Mouse (Mus musculus) embryonic facial prominence, embryonic 15.5 days (tissue): ENCODE measurements around the gene Malrd1. TPM values are rescaled to one million over a fixed set of nuclear protein-coding genes. Genes with fewer than 3 reads are reported as not detected.
"Not testable (repeated sequence)": the region's sequence is repeated elsewhere in the genome, so short reads cannot be mapped to it uniquely, and the experiment has no call there.

Source experiments
- ATAC-seq: fragments of 200-750 bp; cut with Nextera tagmentation; 2 replicates; pipeline ENCODE4 v1.8.0; 2017; ENCODE audit warnings: low read depth, moderate TSS enrichment; ENCODE audit not compliant: insufficient number of reproducible peaks, low FRiP score, low TSS enrichment
- H3K27ac ChIP-seq: fragments of 300-500 bp; sonication (generic); replicated peaks from 2 replicates; pipeline ENCODE4 v1.5.1; 2015; ENCODE audit warnings: mild to moderate bottlenecking, inconsistent platforms
- H3K27me3 ChIP-seq: fragments of 300-500 bp; sonication (generic); 2 replicates; pipeline ENCODE4 v1.6.1; 2015; ENCODE audit warnings: inconsistent platforms
- H3K36me3 ChIP-seq: fragments of 300-500 bp; sonication (generic); 2 replicates; pipeline ENCODE4 v1.6.1; 2015; ENCODE audit warnings: mild to moderate bottlenecking, inconsistent platforms
- H3K4me1 ChIP-seq: fragments of 300-500 bp; sonication (generic); 2 replicates; pipeline ENCODE4 v1.6.1; 2015; ENCODE audit warnings: inconsistent platforms
- H3K4me2 ChIP-seq: fragments of 300-500 bp; sonication (generic); replicated peaks from 2 replicates; pipeline ENCODE4 v1.6.1; 2015; ENCODE audit warnings: mild to moderate bottlenecking, inconsistent platforms
- H3K4me3 ChIP-seq: fragments of 300-500 bp; sonication (generic); replicated peaks from 2 replicates; pipeline ENCODE4 v1.5.1; 2015; ENCODE audit warnings: mild to moderate bottlenecking, inconsistent platforms
- H3K9ac ChIP-seq: fragments of 300-500 bp; sonication (generic); 2 replicates; pipeline ENCODE4 v1.6.1; 2015; ENCODE audit warnings: inconsistent platforms
- H3K9me3 ChIP-seq: fragments of 300-500 bp; sonication (generic); replicated peaks from 2 replicates; pipeline ENCODE4 v1.6.1; 2016; ENCODE audit warnings: inconsistent platforms
- WGBS: fragments of 180-500 bp; shearing (Covaris S2); methylation state at CpG from one replicate; pipeline ENCODE4 v1.1.7; 2015; 5-methylcytosine and 5-hydroxymethylcytosine counted together
- polyA plus RNA-seq: library from polyadenylated mRNA; unstranded; fragments of >200 nt; fragmentation: Nextera tagmentation; extraction: Ambion mirVana; gene quantifications from 2 replicates; pipeline ENCODE4 v1.2.1, GENCODE M21; 2015

The Malrd1 gene
- polyA plus RNA-seq, 1 experiment from 2014 or later: 0.03 TPM

- H3K27me3 ChIP-seq: no peaks in the 10 kb centered on the region
- H3K9ac ChIP-seq: no peak overlapping the region
- H3K4me3 ChIP-seq: no peak overlapping the region
- ATAC-seq: no peak
- no peaks in the 10 kb centered on the region for H3K9me3 ChIP-seq
- 36% methylated on average over 1 of the region's 1 CpGs for WGBS
- no peak overlapping the region for H3K27ac ChIP-seq
- no peaks in the 10 kb centered on the region for H3K4me1 ChIP-seq
- H3K36me3 ChIP-seq: no peaks in the 10 kb centered on the region
- no peak overlapping the region for H3K4me2 ChIP-seq
Measured at GRCm38 (mm10) chr2:15815724-15816123, 289.4 kb downstream of the Malrd1 start.

- no peaks in the 10 kb centered on the region for H3K36me3 ChIP-seq
- no peak overlapping the region for H3K4me2 ChIP-seq
- 25% methylated on average over 7 of the region's 7 CpGs for WGBS
- H3K27ac ChIP-seq: no peak overlapping the region
- no peaks in the 10 kb centered on the region for H3K4me1 ChIP-seq
- H3K27me3 ChIP-seq: no peaks in the 10 kb centered on the region
- no peak overlapping the region for H3K4me3 ChIP-seq
- no peaks in the 10 kb centered on the region for H3K9me3 ChIP-seq
- no peak overlapping the region for H3K9ac ChIP-seq
- ATAC-seq: no peak
Measured at GRCm38 (mm10) chr2:15869380-15869779, 343.1 kb downstream of the Malrd1 start.

- Histone ChIP-seq H3K9ac (no peak overlapping the region), H3K27ac (no peak overlapping the region), H3K27me3 (no peaks in the 10 kb centered on the region), H3K4me1 (no peaks in the 10 kb centered on the region), H3K4me3 (no peak overlapping the region), H3K4me2 (no peak overlapping the region), H3K36me3 (no peaks in the 10 kb centered on the region), H3K9me3 (no peaks in the 10 kb centered on the region)
- 67% methylated on average over 1 of the region's 1 CpGs for WGBS
- ATAC-seq: no peak
Measured at GRCm38 (mm10) chr2:15893418-15894120, 367.3 kb downstream of the Malrd1 start.

- no peak for ATAC-seq
- Histone ChIP-seq H3K4me3 (no peak overlapping the region), H3K4me2 (no peak overlapping the region), H3K9me3 (no peaks in the 10 kb centered on the region), H3K27me3 (no peaks in the 10 kb centered on the region), H3K9ac (no peak overlapping the region), H3K36me3 (no peaks in the 10 kb centered on the region), H3K4me1 (no peaks in the 10 kb centered on the region), H3K27ac (no peak overlapping the region)
- 34% methylated on average over 3 of the region's 3 CpGs for WGBS
Measured at GRCm38 (mm10) chr2:15925432-15925831, 399.2 kb downstream of the Malrd1 start.

GRCm38 (mm10) chr2:15926041-15926440 lies 399.8 kb downstream of the Malrd1 start:
- no peak overlapping the region for H3K4me2 ChIP-seq
- H3K4me3 ChIP-seq: no peak overlapping the region
- 39% methylated on average over 1 of the region's 1 CpGs for WGBS
- H3K36me3 ChIP-seq: no peaks in the 10 kb centered on the region
- no peaks in the 10 kb centered on the region for H3K4me1 ChIP-seq
- H3K9ac ChIP-seq: no peak overlapping the region
- no peaks in the 10 kb centered on the region for H3K9me3 ChIP-seq
- H3K27ac ChIP-seq: no peak overlapping the region
- no peak for ATAC-seq
- no peaks in the 10 kb centered on the region for H3K27me3 ChIP-seq

- 73% methylated on average over 1 of the region's 1 CpGs for WGBS
- Histone ChIP-seq H3K4me3 (no peak overlapping the region), H3K4me2 (no peak overlapping the region), H3K9ac (no peak overlapping the region), H3K36me3 (no peaks in the 10 kb centered on the region), H3K27ac (no peak overlapping the region), H3K9me3 (no peaks in the 10 kb centered on the region), H3K4me1 (no peaks in the 10 kb centered on the region), H3K27me3 (no peaks in the 10 kb centered on the region)
- ATAC-seq: no peak
Measured at GRCm38 (mm10) chr2:15931479-15931878, 405.2 kb downstream of the Malrd1 start.

GRCm38 (mm10) chr2:15931924-15932323 lies 405.6 kb downstream of the Malrd1 start:
- no peak for ATAC-seq
- Histone ChIP-seq H3K27ac (no peak overlapping the region), H3K4me1 (no peaks in the 10 kb centered on the region), H3K4me2 (no peak overlapping the region), H3K27me3 (no peaks in the 10 kb centered on the region), H3K9ac (no peak overlapping the region), H3K4me3 (no peak overlapping the region), H3K36me3 (no peaks in the 10 kb centered on the region), H3K9me3 (no peaks in the 10 kb centered on the region)

GRCm38 (mm10) chr2:15932340-15932739 lies 406.1 kb downstream of the Malrd1 start:
- no peaks in the 10 kb centered on the region for H3K27me3 ChIP-seq
- WGBS: 45% methylated on average over 1 of the region's 1 CpGs
- H3K9ac ChIP-seq: no peak overlapping the region
- no peak overlapping the region for H3K4me3 ChIP-seq
- no peaks in the 10 kb centered on the region for H3K9me3 ChIP-seq
- no peaks in the 10 kb centered on the region for H3K36me3 ChIP-seq
- no peak for ATAC-seq
- no peak overlapping the region for H3K4me2 ChIP-seq
- no peaks in the 10 kb centered on the region for H3K4me1 ChIP-seq
- H3K27ac ChIP-seq: no peak overlapping the region

GRCm38 (mm10) chr2:16002925-16003324 lies 476.6 kb downstream of the Malrd1 start:
- WGBS: 67% methylated on average over 2 of the region's 2 CpGs
- no peaks in the 10 kb centered on the region for H3K36me3 ChIP-seq
- no peak overlapping the region for H3K4me2 ChIP-seq
- ATAC-seq: no peak
- H3K27ac ChIP-seq: no peak overlapping the region
- no peaks in the 10 kb centered on the region for H3K4me1 ChIP-seq
- no peak overlapping the region for H3K4me3 ChIP-seq
- H3K27me3 ChIP-seq: no peaks in the 10 kb centered on the region
- no peaks in the 10 kb centered on the region for H3K9me3 ChIP-seq
- no peak overlapping the region for H3K9ac ChIP-seq

- H3K9me3 ChIP-seq, ATAC-seq, H3K27me3 ChIP-seq, H3K27ac ChIP-seq, H3K4me3 ChIP-seq, H3K9ac ChIP-seq, H3K4me1 ChIP-seq, H3K36me3 ChIP-seq, H3K4me2 ChIP-seq: not testable (repeated sequence)
- WGBS: 88% methylated on average over 2 of the region's 2 CpGs
Measured at GRCm38 (mm10) chr2:16017046-16017445, 490.8 kb downstream of the Malrd1 start.

GRCm38 (mm10) chr2:16017719-16018118 lies 491.4 kb downstream of the Malrd1 start:
- ATAC-seq, H3K9ac ChIP-seq, H3K4me2 ChIP-seq, H3K27ac ChIP-seq, H3K4me1 ChIP-seq, H3K27me3 ChIP-seq, H3K9me3 ChIP-seq, H3K36me3 ChIP-seq, H3K4me3 ChIP-seq: not testable (repeated sequence)

GRCm38 (mm10) chr2:16029752-16030151 lies 503.5 kb downstream of the Malrd1 start:
- H3K36me3 ChIP-seq: no peaks in the 10 kb centered on the region
- H3K27me3 ChIP-seq: no peaks in the 10 kb centered on the region
- H3K9me3 ChIP-seq: no peaks in the 10 kb centered on the region
- no peak overlapping the region for H3K4me2 ChIP-seq
- no peak overlapping the region for H3K9ac ChIP-seq
- no peaks in the 10 kb centered on the region for H3K4me1 ChIP-seq
- no peak overlapping the region for H3K27ac ChIP-seq
- ATAC-seq: no peak
- H3K4me3 ChIP-seq: no peak overlapping the region
- 46% methylated on average over 12 of the region's 12 CpGs for WGBS
